Mouse (Mus musculus) embryo, embryonic 10 days (tissue): ENCODE results near the gene Tcf20.
"Not testable (repeated sequence)": the region's sequence is repeated elsewhere in the genome, so short reads cannot be mapped to it uniquely, and the experiment has no call there.

Source experiments
- DNase-seq: peaks from one replicate; pipeline ENCODE4 v3.0.0-alpha.2; 2015; ENCODE audit warnings: low spot score

The Tcf20 gene

DNA sequence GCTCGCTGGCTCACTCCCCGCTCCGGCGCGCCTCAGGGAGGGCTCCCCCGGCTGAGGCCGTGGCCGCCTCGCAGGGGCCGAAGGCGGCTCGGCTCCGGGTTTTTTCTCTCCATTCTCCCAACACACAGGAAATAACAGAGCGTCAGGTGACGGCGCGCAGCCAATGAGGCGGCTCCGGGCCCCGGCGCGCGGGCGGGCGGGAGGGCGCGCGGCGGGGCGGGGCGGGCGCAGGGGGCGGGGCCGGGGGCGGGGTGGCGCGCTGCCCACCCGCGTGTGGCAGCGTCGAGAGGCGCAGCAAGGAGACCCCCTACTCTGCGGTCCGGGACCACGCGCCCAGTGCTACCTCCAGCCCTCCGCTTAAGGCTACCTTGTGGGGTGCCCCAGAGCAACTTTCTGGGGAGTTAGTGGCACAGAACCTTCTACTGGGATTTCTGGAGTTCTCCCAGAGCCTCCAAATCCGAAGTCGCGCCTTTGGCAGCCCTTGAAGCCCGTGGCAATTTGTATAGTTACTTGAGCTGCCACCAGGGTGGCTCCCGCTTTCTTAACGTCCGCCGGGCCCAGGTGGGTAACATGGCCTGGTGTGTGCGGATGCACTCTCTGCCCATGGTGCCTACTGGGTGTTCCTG lies 87.9 kb downstream of the Tcf20 start:
- DNase-seq: peak; percentile 89

DNA sequence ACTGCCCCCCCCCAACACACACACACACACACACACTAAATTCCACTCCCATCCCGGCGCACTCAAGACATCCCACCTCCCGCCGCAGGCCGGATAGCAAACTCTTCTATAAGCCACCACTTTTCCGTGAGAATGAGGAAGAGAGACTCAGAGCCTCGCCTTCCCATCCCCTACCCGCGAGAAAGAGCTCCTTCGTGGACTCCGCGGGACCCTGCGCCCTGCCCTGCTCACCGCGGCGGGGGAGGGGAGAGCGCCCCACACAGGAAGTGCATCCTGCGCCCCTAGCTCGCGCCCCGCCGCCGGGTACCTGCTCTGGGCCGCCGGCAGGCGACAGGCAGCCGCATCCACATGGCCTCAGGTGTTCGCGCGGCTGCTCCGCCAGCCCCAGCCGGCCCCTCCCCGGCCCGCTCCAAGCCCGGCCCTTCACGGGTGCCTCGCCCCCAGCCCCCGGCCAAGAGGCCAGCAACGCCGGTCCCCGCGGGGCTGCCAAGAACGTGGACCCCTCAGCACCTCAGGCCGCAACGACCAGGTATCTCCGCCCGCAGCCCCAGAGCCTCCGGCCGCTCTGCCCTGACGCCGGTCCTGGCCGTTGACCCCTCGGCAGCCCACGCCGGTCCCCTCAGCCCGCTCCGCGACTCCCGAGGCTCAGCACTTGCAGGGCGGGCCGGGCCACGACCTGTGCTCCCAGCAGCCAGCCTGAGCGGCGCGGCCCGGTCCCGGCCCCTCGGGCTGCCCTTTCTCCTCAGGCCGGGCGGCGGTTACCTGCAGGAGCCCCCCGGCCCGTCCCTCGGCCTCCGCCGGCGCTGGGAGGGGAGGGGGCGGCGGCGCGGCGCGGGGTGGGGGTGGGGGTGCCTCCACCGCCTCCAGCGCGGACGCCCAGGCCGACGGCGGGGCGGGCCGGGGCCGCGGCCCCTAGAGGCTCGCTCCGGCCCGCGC lies 88.7 kb downstream of the Tcf20 start:
- DNase-seq: peak; percentile 66

DNA sequence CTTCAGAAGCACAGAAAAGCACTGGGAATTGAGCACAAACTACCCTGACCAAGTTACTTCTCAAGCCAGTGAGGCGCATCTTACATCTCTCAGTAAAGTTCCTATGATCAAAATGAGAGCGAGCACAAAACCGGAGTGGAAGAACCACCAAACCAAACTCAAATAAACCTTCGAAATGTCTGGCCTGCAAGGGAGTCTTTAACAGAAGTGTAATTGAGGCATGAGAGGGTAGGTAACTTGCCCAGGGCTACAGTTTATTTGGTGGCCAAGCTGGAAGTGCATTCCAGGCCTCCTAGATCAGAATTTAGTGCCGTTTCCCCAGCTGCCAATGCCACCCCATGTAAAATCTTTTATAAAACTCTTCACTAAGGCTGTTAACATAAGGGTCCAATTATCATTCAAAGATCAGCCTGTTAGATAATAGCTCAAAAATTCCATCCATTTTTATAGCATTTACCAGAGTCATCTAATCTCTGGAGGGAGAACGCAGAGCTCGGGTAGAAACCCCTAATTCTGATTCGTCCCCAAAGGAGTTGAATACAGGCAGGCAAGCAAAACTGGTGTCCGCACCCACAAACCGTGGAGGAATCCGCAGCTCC lies 89.4 kb downstream of the Tcf20 start:
- no peak for DNase-seq

DNA sequence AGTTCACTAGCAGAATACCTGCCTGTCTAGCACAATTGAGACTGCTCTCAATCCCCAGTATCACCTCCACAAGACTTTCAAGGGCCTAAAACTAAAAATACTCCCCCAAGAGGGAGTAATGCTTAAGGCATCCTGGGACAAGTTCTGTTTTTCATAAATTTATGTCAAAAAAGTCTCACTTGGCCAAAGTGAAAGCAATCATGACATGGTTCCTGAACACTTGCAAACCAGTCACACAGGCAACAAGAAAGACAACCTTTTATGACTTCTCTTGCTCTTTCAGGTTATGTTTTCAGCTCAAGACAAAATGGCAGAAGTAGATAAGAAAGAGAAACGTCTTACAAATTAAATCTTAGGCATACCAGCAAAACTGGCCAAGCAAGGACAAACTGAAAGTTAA lies 91.3 kb downstream of the Tcf20 start:
- DNase-seq: no peak

DNA sequence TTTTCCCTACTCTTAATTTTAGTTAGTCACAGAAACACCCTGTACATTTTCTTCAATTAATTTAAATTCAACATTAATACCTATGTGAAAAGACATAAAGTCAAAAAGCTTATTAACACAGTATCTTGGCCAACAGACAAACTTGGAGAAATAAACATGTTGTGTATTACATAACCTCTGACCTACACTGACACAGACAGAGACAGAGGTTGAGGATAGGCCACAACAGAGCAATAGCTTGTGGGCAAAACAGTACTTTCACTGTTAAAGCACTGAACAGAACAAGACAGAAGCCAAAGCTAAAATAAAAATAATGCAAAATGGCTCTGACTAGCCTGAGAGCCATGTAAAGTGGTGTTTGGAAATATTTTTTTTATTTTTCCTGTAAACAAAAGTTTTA lies 97.2 kb downstream of the Tcf20 start:
- DNase-seq: no peak

DNA sequence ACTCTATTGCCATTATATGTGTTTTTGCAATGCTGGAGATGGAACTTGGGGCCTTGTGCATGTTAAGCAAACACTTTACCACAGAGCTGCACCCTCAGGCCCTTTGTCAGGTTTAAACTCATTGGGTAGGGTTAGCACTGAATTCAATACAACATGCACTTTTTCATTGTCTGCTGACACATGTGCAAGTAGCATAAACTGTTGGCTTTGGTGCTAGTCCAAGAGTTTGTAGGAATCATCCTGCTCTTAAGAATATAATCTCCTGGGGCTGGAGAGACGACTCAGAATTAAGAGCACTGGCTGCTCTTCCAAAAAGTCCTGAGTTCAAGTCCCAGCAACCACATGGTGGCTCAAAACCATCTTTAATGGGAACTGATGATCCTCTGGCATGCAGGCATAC lies 98.2 kb downstream of the Tcf20 start:
- DNase-seq: no peak

DNA sequence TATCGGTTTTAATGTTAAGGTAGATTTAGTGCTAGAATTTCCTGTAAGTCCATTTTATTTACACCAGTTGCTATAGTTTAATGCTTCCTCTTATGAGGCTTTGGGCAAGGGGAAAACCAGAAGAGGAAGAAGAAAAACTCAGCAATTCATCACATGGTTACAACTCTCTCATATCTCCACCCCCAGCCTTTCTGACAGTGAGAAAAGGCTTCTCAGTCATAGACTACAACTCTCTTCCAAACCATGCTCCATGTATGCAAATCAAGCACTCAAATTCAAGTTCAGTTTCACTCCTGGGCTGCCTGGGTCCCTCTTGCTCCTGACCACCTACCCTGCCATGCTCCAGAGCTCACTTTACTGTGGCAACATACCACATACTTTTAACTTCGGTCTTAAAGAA lies 99.2 kb downstream of the Tcf20 start:
- no peak for DNase-seq

DNA sequence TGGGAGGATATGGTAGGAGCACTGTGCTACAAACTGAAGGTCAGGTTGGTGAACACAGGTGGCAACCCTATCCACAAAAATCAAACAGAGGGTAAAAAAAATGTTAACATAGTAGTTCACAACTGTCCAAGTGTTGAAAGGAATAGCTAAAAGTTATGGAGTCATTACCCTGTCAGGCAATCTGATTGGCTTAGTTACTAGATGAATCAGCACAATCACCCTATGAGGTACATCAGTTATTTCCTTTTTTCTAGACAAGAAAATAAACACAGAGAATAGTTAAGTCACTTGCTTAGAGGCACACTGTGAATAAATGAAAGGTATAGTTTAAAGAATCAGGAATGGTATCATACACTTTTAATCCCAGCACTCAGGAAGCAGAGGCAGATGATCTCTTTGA lies 110.4 kb downstream of the Tcf20 start:
- DNase-seq: no peak

DNA sequence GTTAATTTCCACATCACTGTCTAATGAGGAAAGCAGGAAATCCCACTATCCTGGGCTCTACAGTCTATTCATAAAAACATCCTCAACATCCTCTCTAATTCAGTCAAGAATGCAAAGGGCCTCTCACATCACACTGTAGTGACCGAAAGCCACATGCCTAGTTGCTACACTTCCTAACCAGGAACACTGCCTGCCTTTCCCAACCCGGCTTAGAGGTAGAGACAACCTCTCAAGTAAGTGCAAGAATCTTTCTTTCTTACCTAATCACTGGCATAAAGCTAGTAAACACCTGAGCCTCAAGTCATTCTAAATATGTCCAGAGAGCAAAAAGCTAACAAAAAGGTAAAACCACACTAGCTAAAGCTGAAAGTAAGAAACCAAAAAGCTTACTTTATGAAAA lies 110.8 kb downstream of the Tcf20 start:
- no peak for DNase-seq

DNA sequence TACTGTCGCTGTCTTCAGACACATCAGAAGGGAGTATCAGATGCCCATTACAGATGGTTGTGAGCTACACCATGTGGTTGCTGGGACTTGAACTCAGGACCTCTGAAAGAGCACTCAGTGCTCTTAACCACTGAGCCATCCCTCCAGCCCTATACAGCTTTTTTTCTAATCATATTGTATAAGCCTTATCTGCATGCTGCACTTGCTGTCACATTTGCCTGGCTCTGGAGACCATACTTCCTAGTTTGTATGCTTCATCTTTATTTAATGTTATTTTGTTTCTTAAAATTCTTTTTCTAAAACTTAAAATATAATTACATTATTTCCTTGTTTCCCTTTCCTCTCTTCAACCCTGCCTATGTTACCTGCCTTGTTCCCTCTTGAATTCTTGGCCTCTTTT lies 115.6 kb downstream of the Tcf20 start:
- no peak for DNase-seq

DNA sequence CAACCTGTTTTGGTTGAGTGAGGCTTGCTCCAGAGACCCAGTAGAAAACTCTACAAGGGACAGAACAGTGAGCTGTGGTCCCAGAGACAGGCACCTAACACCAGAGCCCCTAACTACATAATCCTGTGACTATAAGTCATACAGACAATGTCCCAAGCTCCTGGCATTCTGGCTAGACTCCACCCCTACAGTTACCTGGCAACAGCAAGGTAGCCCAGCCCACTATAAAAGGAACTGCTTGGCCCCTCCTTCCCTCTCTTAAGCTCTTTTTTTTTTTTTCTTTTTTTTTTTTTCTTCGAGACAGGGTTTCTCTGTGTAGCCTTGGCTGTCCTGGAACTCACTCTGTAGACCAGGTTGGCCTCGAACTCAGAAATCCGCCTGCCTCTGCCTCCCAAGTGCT lies 121.4 kb downstream of the Tcf20 start:
- not testable (repeated sequence) for DNase-seq

DNA sequence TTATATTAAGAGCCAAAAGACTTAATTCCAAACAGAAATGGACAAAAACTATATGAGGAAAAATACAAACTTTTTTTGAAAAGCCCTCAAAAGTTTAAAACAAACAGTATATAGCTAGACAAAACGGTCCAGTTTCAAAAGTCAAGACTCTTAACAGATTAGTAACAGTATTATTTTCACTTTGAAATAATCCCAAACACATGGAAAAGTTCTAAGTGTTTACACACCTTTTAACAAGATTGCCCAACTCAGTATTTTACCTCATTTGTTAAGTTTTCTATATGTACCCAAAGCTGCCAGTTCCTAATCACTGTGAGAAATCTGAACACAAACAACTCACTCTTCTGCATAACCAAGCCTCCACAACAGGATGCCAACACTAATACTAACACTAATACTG lies 124.0 kb downstream of the Tcf20 start:
- DNase-seq: no peak

DNA sequence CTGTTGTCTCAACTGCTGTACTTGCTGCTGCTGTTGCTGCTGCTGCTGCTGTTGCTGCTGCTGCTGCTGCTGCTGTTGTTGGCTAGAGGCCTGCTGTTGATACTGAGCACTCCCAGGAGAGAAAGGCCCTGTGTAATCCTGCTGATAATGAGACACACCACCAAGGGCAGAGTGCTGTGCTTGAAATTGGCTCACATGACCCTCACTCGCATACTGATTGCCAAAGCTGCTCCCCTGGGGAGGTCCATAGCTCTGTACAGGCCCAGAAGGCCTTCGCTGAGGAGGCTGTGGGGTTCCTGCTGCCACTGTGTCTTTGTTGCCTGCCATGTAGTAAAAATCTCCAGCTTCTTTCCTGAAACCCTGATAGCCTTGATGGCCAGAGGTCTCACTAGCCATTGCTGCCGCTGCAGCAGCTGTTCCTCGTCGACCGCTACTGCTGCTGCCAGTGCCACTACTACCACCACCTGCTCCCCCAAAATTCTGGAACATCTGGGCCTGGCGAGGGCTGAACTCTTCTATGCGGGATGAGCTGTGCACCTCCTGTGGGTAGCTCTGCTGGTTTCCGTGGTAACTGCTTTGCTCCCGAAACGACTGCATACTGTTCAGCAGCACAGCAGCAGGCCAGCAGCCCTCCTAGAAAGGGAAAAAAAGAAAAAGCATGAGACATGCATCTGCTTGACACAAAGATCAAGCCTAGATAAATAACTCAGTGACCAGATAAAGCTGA lies 130.9 kb downstream of the Tcf20 start:
- DNase-seq: peak; percentile 17

DNA sequence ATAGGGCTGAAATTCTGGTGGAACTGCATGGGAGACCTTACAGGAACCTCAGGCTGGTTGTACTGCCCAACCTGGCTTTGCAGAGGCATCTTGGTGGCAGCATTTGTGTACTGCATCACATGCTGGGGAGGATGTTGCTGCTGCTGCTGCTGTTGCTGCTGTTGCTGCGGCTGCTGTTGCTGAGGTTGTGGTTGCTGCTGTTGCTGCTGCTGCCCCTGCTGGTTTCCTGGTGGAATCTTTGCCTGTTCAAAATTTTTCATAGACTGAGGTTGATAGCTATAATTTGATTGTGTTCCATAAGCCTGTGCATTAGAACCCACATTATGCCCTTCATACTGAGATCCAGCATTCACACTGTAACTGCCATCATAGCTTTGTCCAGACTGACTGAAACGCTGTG lies 131.6 kb downstream of the Tcf20 start:
- no peak for DNase-seq

DNA sequence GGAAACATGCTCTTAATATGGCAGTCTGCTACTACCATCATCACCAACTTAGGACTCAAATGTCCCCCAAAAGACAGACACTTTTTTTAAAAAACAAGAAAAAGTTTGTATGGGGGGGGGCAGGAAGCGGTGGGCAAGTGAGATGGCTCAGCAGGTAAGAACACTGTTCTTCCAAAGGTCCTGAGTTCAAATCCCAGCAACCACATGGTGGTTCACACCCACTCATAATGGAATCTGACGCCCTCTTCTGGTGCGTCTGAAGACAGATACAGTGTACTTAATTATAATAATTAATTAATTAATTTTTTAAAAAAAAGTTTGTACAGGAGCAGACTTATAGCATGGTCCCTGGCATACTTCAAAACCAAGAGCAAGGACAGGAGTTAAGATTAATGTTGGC lies 148.5 kb downstream of the Tcf20 start:
- DNase-seq: no peak

DNA sequence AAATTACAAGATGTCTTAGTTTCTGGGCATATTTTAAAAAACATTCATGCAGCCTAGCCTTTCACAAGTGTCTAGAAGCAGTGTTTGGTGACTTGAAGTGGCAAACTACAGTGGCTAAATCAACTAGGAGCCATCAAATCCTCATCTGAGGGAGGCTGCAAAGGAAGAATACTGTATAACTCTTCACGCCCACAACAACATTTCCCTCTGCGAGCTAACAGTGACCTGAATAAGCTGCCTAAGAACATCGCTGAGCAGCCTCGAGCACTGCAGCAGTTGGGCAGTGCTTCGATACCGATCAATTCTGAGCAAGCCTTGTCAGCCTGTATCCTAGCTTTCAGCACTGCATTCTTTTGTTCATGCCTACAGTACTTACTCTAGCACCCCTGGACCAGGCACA lies 157.8 kb downstream of the Tcf20 start:
- DNase-seq: no peak

DNA sequence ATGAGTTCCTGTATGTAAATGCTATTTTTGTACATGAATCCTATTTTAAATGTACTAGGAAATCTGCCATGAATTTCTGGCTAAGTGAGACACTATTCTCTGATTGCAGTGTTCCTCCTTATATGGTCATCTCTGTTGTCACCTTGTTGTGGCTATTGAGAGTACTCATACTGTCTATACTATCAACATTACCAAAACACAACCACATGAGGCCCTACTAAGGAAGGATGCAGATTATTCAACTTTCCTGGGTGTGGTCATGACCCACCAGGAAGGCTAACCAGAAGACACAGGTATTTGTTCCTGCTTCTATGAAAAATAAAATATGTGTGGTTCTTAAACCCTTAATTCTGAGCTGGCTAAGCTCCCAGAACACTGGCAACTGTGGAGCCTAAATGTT lies 161.8 kb downstream of the Tcf20 start:
- no peak for DNase-seq

DNA sequence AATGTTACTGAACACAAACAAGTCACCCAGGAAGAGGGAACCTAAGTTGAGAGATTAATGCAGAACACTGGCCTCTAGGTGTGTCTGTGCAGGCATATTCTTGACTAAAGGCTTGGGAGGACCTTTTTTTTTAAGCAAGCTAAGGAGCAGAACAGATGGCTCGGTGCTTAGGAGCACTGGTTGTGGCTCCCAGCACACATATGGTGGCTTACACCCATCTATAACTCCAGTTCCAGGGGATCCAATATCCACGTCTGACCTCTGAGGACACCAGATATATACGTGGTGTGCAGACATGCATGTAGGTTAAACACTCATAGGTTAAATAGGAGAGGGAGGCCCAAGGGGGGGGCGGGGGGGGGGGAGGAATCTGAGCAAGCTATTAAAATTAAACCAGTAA lies 165.3 kb downstream of the Tcf20 start:
- DNase-seq: no peak

DNA sequence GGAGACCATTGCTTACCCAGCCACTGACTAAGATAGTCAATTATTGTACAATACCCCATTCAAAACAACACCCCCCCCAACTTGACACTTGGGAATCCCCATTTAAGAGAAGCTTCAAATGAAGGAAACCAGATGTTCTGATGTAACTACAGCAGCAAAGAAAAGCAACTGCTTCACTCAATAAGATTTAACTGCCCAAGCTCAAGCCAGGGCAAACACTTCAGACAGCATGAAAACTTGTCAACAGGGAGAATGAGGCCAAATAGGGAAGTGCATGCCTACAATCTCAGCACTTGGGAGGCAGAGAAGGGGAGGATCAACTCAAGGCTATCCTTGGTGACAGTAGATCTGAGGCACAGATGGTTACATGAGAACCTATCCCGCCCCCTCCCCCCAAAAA lies 166.0 kb downstream of the Tcf20 start:
- DNase-seq: no peak

DNA sequence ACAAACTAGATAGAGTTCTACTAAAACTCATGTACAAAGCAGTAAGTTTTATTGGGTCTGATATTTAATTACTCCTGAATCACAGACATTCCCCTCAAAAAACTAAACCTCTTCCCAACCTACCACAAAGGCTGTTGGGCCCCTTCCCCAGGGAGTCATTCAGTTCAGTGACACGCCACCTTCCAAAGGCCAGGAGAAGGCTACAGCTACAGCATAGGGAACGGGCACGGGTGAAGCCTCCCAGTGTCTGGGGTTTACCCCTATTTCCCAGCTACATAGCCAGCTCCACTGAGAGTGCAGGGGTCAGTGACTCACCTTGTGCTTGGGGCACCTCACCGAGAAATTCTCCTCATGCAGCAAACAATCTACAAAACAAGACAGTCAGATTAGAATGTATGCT lies 172.4 kb downstream of the Tcf20 start:
- no peak for DNase-seq

DNA sequence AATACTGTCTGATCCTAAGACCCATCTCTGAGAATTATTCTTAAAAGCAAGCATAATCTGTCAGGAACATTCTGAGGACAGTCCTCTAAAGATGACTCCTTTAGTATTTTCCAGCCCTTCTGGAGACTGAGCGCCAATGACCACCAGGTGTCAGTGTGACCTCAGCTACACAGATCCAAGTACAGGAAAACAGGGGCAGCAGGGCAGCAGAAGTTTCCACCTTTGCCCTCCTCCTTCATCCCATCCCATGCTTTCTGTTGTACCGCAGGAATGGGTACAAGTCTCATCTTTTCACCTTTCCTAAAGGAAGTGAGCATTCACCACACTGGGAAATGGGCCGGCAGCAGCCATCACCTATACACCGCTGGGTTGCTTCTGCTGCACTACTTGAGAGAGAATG lies 172.9 kb downstream of the Tcf20 start:
- peak; percentile 83 for DNase-seq

DNA sequence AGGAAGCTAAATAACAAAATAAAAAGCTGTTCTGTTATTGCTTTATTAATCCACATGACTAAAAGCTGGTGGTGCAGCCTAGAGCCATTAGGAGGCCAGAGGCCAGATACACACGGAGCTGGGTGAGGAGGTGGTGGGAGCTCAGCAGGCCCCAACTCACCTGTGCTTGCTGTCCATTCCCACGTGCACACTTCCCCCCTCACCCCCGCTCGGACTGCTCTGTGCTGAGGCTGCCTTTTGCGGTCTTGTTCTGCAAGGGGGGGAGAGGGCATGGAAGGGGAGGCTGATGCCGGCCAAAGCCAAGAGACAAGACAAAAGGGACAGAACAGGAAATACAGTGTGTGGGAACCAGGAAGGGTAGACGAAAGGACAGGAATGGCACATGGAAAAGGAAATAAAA lies 173.4 kb downstream of the Tcf20 start:
- no peak for DNase-seq

DNA sequence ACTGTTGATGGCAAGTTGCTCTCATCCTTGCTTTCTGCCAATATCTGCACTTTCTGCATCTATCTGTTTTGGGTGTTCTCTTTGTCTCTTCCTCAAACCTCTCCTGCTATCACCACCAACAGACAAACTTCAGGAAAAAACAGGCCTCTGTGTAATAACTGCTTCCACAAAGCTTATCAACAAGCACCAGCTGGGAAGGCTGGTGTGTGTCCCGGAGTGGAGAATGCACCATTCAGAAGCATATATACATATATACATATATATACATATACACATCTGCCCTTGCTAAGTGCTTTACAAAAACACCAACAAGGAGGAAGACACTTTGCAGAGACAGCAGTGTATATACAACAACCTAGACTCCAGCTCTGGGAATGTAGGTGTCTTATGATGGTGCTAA lies 177.1 kb downstream of the Tcf20 start:
- no peak for DNase-seq
